Mouse (Mus musculus): ENCODE results near the gene Pgpep1.

DNA sequence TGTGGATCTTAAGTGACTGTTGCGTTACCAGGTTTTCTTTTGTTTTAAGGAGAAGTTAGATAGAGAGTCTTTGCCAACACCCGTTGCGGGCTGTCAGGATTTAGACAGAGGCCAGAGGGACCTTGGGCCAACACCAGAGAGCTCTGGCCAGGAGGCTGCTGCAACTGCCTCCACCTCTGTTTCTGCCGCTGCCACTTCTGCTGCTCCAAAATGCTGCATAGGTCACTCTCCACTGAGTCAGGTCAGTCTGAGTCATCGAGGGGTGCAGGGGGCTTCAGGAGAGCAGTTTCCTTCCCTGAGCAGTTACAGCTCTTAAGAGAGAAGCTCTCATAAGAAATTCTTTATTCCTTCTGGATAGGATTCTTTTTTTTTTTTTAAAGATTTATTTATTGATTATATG lies 33.1 kb downstream of the Pgpep1 start:
- TF ChIP-seq CTCF (conservative IDR thresholded peaks at IDR 0.05 in 1 of 2, IDR thresholded peaks at IDR 0.05 in 1 of 2; ENCODE audit: low read depth in 2 of 2, low read length in 2 of 2) (no peak), USF2 (conservative IDR thresholded peaks at IDR 0.05; ENCODE audit: low read depth, low read length) (no peak), POLR2A (IDR thresholded peaks at IDR 0.05; ENCODE audit: low read depth, low read length) (no peak)
